Mouse (Mus musculus) lung, postnatal 25 days (tissue): ENCODE results near the gene Cadm1.

Source experiments
- DNase-seq: peaks from one replicate; pipeline ENCODE4 v3.0.0; 2022; ENCODE audit warnings: low spot score

Gene Cadm1

GRCm38 (mm10) chr9:47869661-47870060 lies 339.7 kb downstream of the Cadm1 start:
- DNase-seq, result no peak

GRCm38 (mm10) chr9:47876557-47877206 lies 346.7 kb downstream of the Cadm1 start:
- DNase-seq, result no peak

GRCm38 (mm10) chr9:47880171-47880570 lies 350.2 kb downstream of the Cadm1 start:
- DNase-seq, result no peak

DNA sequence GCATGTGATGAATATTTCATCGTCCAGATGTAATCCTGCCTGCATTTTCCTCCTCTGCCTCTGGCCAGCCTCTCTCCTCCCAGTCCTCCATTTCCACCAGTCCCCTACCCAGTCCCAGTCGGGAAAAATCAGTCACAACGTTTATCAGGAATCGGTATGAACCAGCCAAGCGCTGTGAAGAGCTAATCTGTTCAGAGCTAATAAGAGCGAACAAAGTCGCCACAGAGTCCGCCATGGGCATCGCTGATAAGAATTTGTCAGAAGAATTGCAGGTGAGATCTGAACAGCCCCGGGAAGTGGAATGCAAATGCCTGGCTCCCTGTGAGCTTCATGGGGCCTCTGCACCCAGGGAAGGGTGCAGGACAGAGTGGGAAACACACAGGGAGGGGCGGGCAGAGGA lies 352.4 kb downstream of the Cadm1 start:
- no peak for DNase-seq

DNA sequence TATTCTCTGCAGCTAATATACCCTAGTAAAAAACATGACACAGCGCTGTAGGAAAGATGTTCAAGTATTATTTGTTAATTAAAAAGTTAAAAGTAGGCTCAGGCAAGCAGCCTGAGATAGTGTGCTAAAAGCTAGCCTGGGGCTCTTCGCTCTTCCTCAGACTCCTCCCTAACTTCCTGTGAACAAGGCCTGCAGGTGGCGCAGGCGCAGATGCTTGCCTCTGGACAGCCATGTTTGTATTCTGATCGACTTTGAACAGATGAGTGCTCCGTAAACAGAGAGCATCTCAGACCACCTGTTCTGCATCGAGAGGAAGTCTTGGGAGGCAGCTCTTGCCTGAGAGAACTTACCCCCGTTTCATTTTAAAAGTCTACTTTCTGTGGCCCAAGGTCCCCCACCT lies 361.7 kb downstream of the Cadm1 start:
- no peak for DNase-seq

DNA sequence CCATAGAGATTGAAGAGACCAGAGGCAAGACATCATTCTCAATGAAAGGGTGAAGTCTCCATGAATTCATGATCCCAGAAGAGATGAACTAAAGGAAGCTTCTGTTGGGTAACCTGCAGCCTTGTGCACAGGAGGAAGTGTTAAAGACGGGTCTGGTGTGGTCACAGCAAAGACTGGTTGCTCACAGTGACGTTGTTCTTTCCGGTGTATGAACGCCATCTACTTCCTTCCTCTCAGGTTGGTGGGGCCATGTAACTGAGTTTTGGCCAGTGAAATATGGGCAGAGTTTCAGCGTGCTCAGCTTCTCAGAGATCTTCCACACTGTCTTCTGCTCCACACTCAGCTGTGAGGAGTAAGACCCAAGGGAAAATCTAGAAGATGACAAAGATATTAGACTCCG lies 363.0 kb downstream of the Cadm1 start:
- DNase-seq, result no peak

DNA sequence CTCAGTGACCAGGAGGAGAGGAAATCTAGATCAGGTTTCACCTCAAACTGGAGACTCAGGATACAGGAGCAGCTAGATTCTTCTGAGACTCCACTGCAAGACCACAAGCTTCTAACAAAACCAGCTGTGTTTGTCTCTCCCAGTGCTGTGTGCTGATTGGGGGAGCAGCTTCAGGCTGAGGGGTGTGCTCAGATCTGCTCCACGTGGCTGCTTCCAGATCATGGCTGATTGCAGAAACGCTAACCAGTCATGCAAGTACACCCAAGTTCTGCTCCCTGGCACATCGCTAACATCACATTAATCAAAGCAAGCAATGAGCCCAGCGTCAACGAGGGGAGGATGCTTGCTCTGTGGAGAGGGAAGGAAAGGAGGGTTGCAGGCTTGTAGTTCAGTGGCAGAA lies 364.1 kb downstream of the Cadm1 start:
- no peak for DNase-seq

GRCm38 (mm10) chr9:47894661-47895060 lies 364.7 kb downstream of the Cadm1 start:
- no peak for DNase-seq

DNA sequence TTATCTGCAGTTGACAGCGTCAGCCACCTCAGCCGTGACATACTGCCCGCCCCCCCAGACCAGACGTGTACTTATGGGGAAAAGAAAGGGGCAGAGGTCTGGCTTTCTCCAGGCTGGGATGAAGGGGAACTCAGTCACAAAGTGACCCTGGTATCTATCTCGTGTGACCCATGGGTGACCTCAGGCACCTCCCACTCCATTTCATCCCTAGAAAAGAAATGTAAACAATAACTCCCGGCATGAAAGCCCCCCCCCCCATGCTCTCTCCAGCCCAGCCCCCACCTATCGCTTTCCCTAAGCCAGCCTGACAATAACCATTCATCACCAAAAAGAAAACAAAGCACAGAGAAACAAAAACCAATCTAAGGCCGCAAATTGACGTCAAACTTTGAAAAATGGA lies 365.1 kb downstream of the Cadm1 start:
- no peak for DNase-seq

DNA sequence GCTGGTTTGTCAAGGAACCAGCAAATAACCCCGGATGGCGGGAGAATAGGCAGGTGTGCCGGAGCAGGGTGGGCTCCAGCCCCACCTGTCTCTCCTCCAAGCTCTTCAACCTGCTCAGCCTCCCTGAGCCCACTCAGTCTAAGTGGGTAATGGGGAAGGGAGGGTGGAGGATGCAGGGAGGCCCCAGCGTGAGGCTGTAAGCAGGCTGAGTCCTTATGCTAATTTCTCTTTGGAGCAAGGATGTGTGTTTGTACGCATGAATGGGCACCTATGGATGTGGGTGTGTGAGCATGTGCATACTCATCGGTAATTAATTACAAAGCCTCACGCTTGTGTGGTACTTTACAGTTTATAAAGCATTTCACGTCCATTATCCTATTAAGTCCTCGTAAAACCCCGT lies 370.8 kb downstream of the Cadm1 start:
- DNase-seq, result no peak

- DNase-seq, result no peak
Observed at GRCm38 (mm10) chr9:47903661-47904060, 373.7 kb downstream of the Cadm1 start.

DNA sequence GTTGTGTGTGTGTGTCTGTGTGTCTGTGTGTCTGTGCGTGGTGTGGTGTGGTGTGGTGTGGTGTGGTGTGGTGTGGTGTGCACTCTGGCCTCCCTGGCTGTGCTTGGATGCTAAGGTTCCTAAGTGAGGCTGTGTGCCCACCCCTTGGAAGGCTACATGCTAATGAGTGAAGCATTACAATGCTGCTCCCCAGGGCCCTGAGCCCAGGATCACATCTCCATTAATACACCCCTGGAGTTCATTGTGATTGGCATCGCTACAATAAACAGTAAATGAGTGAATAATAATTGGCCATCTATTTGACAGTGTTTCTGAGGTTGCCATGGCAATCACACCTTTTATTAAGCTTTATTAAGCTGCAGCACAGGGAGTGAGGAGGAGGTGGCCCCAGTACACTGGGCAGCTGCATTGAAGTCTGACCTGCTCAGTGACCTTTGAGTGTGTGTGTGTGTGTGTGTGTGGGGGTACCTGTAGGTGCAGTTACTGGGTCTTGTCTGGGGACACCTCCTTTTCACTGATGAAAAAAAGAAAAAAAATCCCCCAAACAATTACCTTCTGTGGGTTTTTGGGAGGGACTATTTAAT lies 374.5 kb downstream of the Cadm1 start:
- no peak for DNase-seq

- no peak for DNase-seq
Observed at GRCm38 (mm10) chr9:47906521-47906920, 376.5 kb downstream of the Cadm1 start.
